Mouse (Mus musculus): Measurements from ENCODE around the gene Ttc21a.
A peak's percentile ranks its signal among the peaks of the same experiment; 100 is the strongest.

Ttc21a gene

DNA sequence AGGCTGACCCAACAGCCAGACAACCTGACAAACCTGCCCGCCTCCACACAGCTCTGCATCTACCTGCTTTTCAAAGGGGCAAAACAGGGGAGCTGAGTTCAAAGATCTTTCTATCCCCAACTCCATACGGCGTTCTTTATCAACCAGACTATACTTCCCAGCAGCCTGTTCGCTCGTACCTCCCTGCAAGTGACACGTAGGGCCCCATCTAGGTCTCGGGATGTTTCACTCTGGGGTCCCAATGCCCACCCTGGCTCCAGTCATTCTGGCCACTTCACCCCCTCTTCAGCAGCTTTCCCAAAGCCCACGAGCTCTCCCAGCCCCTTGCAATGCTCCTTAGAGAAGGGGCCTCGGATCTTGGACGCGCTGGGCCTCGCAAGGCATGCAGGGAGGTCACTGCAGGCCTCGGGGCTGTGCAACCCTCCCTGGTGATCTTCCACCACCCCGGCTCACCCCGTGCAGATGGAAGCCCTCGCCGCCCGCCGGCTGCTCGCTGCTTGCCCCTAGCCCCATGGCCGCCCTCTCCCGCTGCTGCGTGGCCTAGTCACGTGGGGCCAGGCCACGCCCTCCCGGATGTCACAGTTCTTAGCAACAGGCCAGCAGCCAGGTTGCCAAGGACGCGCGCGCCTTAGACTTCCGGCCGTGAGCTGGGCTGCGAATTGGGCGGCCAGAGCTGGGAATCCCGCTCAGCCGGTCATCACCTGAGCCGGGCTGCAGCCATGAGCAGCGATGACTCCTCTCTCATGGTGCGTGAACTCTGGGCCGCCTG, at the start of gene Ttc21a, which contains the start of gene Gorasp1:
Ttc21a (plus strand) TSS at position 602 of the 769 bp plus-strand sequence.
Gorasp1 (minus strand) TSS at position 561 of the 769 bp plus-strand sequence.
- DNase-seq (ENCODE audit: low read depth in 1 of 2, low spot score in 2 of 2): peak; percentile 69 to 84

GRCm38 (mm10) chr9:119888843-119889246, 48.6 kb upstream of the Ttc21a start:
- DNase-seq (ENCODE audit: low read depth in 1 of 2, low spot score in 2 of 2): no peak

GRCm38 (mm10) chr9:119889446-119889845, 48.0 kb upstream of the Ttc21a start:
- no peak for DNase-seq (ENCODE audit: low read depth in 1 of 2, low spot score in 2 of 2)

DNA sequence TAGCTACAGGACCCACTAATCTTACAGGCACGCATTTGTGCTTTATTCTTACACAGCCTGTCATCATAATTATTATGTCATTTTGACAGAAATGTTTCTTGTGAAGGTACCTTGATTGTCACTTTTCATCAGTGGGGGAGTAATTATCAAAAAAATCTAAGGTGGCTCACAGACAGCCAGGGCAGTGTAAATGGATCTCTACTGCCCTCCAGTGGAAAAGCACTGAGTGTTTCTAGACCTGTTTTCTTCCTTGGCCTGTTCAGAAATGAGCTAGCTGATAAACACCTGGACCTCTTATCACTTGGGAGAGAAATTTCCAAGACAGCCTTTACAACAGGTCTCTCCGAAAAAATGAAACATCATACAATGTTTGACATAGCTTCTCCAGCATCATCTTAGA, 46.7 kb upstream of the Ttc21a start:
- DNase-seq (ENCODE audit: low read depth in 1 of 2, low spot score in 2 of 2): no peak

- DNase-seq (ENCODE audit: low read depth in 1 of 2, low spot score in 2 of 2): no peak
Observed at GRCm38 (mm10) chr9:119893881-119894280, 43.5 kb upstream of the Ttc21a start.

DNA sequence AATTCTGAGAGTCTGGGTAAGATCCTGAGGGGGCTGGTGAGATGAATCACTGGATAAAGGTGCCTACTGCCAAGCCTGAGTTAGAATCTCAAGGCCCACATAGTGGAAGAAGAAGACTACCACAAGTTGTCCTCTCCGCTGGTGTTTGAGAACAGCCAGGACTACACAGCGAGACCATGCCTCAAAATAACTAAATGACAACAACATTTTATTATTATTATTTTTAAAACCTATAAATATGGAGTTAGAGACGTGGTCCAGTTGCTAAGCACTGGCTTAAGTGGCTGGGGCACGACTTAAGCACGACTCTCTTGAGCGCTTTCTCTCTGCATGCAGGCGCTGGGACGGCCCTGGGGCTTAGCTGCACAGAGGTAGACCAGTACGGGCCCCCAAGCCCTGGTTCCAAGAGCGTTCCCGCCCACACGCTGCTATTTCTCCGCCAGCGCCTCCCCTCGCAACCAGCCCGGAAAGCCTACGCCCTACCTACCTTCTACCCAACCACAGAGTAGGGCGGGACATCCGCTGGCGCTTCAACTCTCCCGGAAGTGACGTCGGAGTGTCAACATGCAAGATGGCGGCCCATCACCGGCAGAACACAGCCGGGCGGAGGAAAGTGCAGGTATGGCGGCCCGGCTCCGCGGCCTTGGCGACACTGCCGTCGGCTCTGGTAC, 42.9 kb upstream of the Ttc21a start, which contains the start of gene Wdr48:
Wdr48 (plus strand) TSS at position 540 of the 671 bp plus-strand sequence.
- peak; percentile 92 to 93 for DNase-seq (ENCODE audit: low read depth in 1 of 2, low spot score in 2 of 2)

DNA sequence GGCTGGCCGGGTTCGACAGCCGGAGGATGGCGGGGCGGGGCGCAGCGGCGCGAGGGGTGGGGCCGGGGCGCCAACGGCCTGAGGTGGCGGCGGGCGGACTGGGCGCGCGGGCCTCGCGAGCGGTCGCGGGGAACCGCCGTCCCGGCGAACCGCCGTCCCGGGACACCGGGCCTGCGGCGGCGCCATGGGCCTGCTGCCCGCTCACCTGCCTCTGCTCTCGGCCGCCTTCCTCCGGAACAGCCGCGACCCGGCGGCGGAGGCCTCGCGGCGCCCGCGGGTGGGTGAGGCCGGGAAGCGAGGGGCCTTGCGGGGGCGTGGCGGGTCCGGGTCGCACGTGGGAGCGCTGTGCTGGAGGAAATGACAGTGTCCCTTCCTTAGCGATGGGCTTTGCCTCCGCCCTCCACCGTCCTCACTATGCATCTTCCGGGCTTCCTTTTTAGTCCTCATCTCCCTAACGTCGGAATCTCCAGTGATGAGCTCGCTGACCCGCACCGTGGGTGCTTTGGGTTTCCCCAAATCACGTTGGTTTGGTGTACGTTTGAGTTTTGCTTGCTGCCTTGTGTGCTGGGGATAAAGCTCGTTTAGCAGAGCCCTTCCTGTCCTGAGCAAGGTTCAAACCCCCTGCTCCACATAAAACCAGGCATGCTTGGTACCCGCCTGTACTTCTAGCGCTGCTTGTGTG, 42.2 kb upstream of the Ttc21a start:
- peak; percentile 33 to 50 for DNase-seq (ENCODE audit: low read depth in 1 of 2, low spot score in 2 of 2)

DNA sequence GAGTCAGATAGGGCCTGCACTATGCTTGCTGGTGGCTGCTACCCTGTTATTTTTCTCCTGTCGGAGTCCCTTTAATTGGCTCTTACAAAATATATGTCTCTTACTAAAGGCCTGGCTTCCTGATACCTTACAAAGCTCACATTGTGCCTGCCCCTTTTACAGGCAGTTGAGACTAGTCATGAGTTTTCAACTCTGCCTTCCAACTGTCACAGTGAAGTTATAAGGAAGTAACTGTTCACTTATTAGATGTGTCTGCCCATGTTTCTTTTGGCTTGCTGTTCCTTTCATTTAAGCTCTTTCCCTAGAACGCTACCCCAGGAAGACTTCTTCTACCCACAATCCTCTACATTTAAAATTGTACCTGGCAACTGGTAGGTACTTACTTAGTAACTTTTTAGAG, 38.0 kb upstream of the Ttc21a start:
- DNase-seq (ENCODE audit: low read depth in 1 of 2, low spot score in 2 of 2): no peak

DNA sequence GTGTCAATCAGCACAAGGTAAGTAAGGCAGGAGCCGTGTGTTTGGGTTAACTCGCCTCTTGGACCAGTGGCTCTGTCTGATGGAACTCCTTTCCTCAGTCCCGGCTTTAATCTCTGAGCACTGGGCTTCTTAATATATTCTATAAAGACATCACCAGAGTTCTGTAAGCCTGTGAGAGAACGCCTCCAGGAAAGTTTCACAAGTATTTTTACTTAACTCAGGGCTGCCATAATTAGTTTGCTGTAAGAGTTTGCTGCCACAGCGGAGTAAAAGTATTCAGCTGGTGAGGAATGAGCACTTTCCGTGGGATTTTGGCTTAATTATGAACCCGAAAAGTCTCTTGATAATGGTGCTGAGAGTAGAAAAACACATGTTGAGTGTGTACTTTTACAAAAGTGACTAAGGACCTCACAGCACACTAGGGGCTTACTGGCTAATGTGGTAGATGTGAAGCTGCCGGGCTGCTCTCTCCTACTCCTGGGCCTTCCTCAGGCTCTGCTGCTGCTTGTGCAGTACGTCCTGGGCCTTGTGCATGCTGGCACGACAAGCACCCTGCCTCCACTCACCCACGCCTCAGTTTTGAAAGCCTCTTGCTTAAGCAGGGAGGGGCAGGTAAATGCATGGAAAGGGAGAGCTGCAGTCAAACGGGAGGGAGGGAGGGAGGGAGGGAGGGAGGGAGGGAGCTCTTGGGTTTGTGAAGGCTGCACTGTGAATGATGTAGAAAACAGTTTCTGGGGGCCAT, 34.8 kb upstream of the Ttc21a start:
- DNase-seq (ENCODE audit: low read depth in 1 of 2, low spot score in 2 of 2): no peak

DNA sequence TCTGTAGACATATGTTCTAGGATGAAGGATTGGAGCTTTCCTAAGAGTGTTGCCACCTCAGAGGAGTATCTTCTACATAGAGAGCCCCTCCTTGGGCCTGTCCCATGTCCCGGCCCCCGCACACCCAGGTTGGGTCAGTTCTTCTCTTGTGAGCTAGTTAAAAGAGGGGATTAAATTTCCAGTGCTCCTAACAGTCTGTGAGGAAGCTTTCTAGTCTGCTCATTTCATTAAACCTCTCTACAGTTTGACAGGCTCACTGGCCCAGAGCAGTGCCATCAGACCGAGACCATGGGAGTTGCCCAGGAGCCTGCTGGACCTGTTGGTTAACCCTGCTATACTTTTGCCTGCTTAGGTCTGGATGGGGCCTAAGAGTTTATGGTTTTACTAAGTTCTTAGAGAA, 28.7 kb upstream of the Ttc21a start:
- DNase-seq (ENCODE audit: low read depth in 1 of 2, low spot score in 2 of 2): no peak

DNA sequence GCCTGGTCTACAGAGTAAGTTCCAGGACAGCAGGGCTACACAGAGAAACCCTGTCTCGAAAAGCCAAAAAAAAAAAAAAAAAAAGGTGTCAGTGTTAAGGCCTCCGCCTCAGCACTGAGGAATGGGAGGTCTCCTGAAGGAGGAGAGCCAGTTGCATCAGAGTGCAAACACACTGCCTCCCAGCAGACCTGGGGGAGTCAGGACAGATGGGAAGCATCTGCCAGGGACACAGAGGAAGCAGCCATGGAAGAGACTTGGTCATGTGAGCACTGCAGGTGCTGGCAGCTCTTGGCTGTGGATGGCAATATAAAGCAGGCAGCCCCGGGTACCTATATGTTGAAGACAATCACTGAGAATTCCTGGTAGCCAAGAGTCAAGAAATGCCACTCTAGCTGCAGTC, 27.5 kb upstream of the Ttc21a start:
- DNase-seq (ENCODE audit: low read depth in 1 of 2, low spot score in 2 of 2): no peak

- DNase-seq (ENCODE audit: low read depth in 1 of 2, low spot score in 2 of 2): no peak
Observed at GRCm38 (mm10) chr9:119913087-119913838, 24.1 kb upstream of the Ttc21a start.

DNA sequence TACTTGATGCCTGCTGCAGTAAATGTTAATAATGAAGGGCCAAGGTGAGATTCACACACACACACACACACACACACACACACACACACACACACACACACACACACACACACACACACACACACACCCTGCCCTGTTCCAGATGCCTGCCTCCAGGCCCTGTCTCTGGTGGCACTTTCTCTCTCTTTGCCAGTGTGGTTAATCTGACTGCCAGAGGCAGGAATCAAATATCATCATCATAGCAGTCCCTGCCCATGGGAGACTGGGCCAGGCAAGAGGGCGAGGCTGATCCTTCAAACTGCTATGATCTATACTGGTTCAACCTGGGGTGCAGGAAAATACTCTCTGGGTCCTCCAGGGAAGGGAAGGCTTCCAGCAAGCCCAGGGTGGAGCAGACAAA, 17.5 kb upstream of the Ttc21a start:
- no peak for DNase-seq (ENCODE audit: low read depth in 1 of 2, low spot score in 2 of 2)

DNA sequence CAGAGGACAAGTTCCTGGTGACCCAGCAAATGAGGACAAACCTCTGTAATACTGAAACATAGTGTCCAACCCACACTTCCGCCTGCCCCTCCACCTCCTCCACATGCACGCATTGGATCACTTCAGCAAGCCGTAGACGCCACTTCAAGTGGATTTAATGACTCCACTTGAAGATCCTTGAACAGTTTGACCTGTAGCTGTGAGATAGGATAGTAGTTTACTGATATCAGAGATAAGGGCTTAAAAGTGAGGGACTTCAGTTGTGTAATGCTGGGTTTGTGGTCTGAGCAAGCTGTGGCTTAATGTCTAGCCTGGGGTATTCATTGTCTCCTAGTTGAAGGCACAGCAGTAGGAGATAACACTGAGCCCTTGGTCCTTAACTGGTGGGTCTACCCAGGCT, 13.9 kb upstream of the Ttc21a start:
- no peak for DNase-seq (ENCODE audit: low read depth in 1 of 2, low spot score in 2 of 2)

GRCm38 (mm10) chr9:119925120-119925657, 12.2 kb upstream of the Ttc21a start:
- DNase-seq (ENCODE audit: low read depth in 1 of 2, low spot score in 2 of 2): no peak

- no peak for DNase-seq (ENCODE audit: low read depth in 1 of 2, low spot score in 2 of 2)
Observed at GRCm38 (mm10) chr9:119925729-119926128, 11.7 kb upstream of the Ttc21a start.

DNA sequence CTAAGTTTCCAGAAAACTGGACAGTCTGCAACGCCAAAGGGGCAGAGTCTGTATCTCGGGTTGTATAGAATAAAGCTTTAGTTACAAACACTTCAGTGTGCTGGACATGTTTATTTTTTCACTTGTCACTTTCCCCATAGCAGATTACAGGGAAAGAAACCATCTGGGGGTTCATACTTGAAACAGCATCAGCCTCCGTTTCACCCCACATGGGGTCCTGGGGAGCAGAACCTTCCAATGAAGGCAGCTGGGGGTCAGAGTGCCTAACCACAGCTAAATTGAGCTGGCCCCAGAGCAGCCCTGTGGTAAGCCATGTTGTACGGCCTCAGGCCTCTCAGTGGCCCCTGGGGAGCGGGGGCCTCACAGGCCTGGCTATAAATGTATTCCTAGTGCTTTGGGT, 10.9 kb upstream of the Ttc21a start:
- DNase-seq (ENCODE audit: low read depth in 1 of 2, low spot score in 2 of 2): no peak

DNA sequence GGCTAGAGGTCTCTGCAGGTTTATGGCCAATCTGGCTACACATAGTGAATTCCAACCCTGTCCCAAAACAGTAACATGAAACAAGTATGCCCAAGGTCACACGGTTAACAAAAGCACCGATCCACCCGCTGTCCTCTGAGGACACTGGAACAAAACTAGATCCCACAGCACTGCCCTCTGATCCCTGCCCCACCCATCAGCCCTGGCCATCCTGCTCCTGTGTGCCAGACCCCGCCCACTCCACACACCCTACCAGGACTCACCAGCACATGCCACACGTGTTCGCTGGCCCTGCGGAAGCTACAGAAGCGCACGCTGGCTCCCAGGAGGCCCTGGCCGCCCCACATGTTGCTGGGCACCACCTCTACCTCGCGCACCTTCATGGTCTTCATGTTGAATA, 5.0 kb upstream of the Ttc21a start:
- no peak for DNase-seq (ENCODE audit: low read depth in 1 of 2, low spot score in 2 of 2)

GRCm38 (mm10) chr9:119933675-119934074, 3.7 kb upstream of the Ttc21a start:
- DNase-seq (ENCODE audit: low read depth in 1 of 2, low spot score in 2 of 2): no peak

GRCm38 (mm10) chr9:119938496-119938895, 1.1 kb downstream of the Ttc21a start:
- DNase-seq (ENCODE audit: low read depth in 1 of 2, low spot score in 2 of 2): no peak

Data from monocyte, adult 2 months (primary cell).